Mouse (Mus musculus) CH12.LX (cell line): Measurements from ENCODE around the gene Fam69a. TPM values are rescaled to one million over a fixed set of nuclear protein-coding genes. Genes with fewer than 3 reads are reported as not detected.
A peak's percentile ranks its signal among the peaks of the same experiment; 100 is the strongest.

Source experiments
- DNase-seq: peaks from one replicate; pipeline ENCODE4 v3.0.0-alpha.2; 2013; ENCODE audit errors: extremely low read depth
- H3K27ac ChIP-seq: 2 replicates; pipeline ENCODE4 v1.5.1; 2012; ENCODE audit warnings: low read depth, mild to moderate bottlenecking, control low read depth, moderate library complexity; ENCODE audit not compliant: insufficient read depth
- H3K27me3 ChIP-seq: replicated peaks from 2 replicates; pipeline ENCODE3; 2012; ENCODE audit warnings: inconsistent platforms
- H3K36me3 ChIP-seq, 2 experiments: replicated peaks in 1 of 2; 2 replicates each; pipeline versions ENCODE3 to v1.6.1; 2012; ENCODE audit warnings: inconsistent platforms in 1 of 2, low read length in 1 of 2, mild to moderate bottlenecking in 1 of 2, mixed read lengths in 1 of 2, moderate library complexity in 1 of 2; ENCODE audit not compliant: control insufficient read depth in 1 of 2, insufficient read depth in 1 of 2
- H3K4me1 ChIP-seq, 2 experiments: 2 replicates each; pipeline ENCODE4 v1.6.1; 2012; ENCODE audit warnings: inconsistent platforms in 1 of 2, moderate library complexity in 1 of 2; ENCODE audit not compliant: insufficient read depth in 2 of 2, control insufficient read depth in 1 of 2
- H3K4me2 ChIP-seq: 2 replicates; pipeline ENCODE4 v1.6.1; 2012; ENCODE audit warnings: low read depth, mild to moderate bottlenecking, control low read depth; ENCODE audit not compliant: poor library complexity, insufficient read depth, severe bottlenecking
- H3K4me3 ChIP-seq, 3 experiments: fragments of 150-350 bp in 1 of 3; sonication (generic) in 1 of 3; replicated peaks in 1 of 3; 2 replicates each; pipeline versions ENCODE3 to v1.5.1; 2011 to 2012; ENCODE audit warnings: low read depth in 2 of 3, low read length in 2 of 3, mild to moderate bottlenecking in 2 of 3, moderate library complexity in 2 of 3, control low read depth in 1 of 3, improper control_type of control experiment in 1 of 3, inconsistent platforms in 1 of 3, mixed read lengths in 1 of 3; ENCODE audit not compliant: poor library complexity in 1 of 3
- H3K79me2 ChIP-seq: replicated peaks from 2 replicates; pipeline ENCODE4 v1.6.1; 2012; ENCODE audit warnings: mild to moderate bottlenecking, moderate library complexity; ENCODE audit not compliant: control insufficient read depth, poor library complexity, insufficient read depth, severe bottlenecking; ENCODE audit errors: extremely low read depth
- H3K9ac ChIP-seq: 2 replicates; pipeline ENCODE4 v1.6.1; 2012; ENCODE audit warnings: low read depth, mild to moderate bottlenecking, control low read depth, moderate library complexity; ENCODE audit not compliant: insufficient read depth
- H3K9me3 ChIP-seq: replicated peaks from 2 replicates; pipeline ENCODE3; 2012; ENCODE audit warnings: low read length, inconsistent platforms, mixed read lengths
- BHLHE40 ChIP-seq: IDR thresholded peaks from 2 replicates; pipeline ENCODE4 v1.6.1; 2011; ENCODE audit warnings: mild to moderate bottlenecking, low read depth, low read length, improper control_type of control experiment
- CHD1 ChIP-seq: IDR thresholded peaks from 2 replicates; pipeline ENCODE4 v1.6.1; 2012; ENCODE audit warnings: low read depth, low read length, improper control_type of control experiment, inconsistent platforms
- CHD2 ChIP-seq: IDR thresholded peaks from 2 replicates; pipeline ENCODE4 v1.6.1; 2011; ENCODE audit warnings: low read length, improper control_type of control experiment
- CTCF ChIP-seq, 2 experiments: IDR thresholded peaks in 1 of 2; conservative IDR thresholded peaks in 1 of 2; 2 replicates each; pipeline ENCODE4 v1.5.1; 2011 to 2012; ENCODE audit warnings: low read depth in 2 of 2, low read length in 2 of 2, improper control_type of control experiment in 1 of 2, inconsistent platforms in 1 of 2, mild to moderate bottlenecking in 1 of 2, moderate library complexity in 1 of 2
- E2F4 ChIP-seq: IDR thresholded peaks from 2 replicates; pipeline ENCODE4 v1.6.1; 2011; ENCODE audit warnings: low read depth, low read length, improper control_type of control experiment; ENCODE audit not compliant: insufficient replicate concordance
- ELF1 ChIP-seq: IDR thresholded peaks from 2 replicates; pipeline ENCODE4 v1.6.1; 2014; ENCODE audit warnings: low read depth, mild to moderate bottlenecking, inconsistent platforms, low read length, improper control_type of control experiment
- EP300 ChIP-seq: IDR thresholded peaks from 2 replicates; pipeline ENCODE4 v1.6.1; 2011; ENCODE audit warnings: low read length, improper control_type of control experiment
- ETS1 ChIP-seq: conservative IDR thresholded peaks from 2 replicates; pipeline ENCODE4 v1.6.1; 2012; ENCODE audit warnings: low read depth, mild to moderate bottlenecking, inconsistent platforms, low read length, improper control_type of control experiment, moderate library complexity
- GABPA ChIP-seq: IDR thresholded peaks from 2 replicates; pipeline ENCODE4 v1.6.1; 2012; ENCODE audit warnings: low read depth, low read length, improper control_type of control experiment, inconsistent platforms; ENCODE audit not compliant: insufficient replicate concordance
- HCFC1 ChIP-seq: IDR thresholded peaks from 2 replicates; pipeline ENCODE4 v1.6.1; 2012; ENCODE audit warnings: low read depth, mild to moderate bottlenecking, inconsistent platforms, low read length, improper control_type of control experiment
- IRF4 ChIP-seq: IDR thresholded peaks from 2 replicates; pipeline ENCODE4 v1.6.1; 2014; ENCODE audit warnings: low read depth, mild to moderate bottlenecking, inconsistent platforms, low read length, improper control_type of control experiment
- JUN ChIP-seq: IDR thresholded peaks from 2 replicates; pipeline ENCODE4 v1.6.1; 2011; ENCODE audit warnings: low read depth, mild to moderate bottlenecking, low read length, improper control_type of control experiment, moderate library complexity; ENCODE audit not compliant: insufficient read depth
- JUND ChIP-seq: conservative IDR thresholded peaks from 2 replicates; pipeline ENCODE4 v1.6.1; 2011; ENCODE audit warnings: low read depth, low read length, improper control_type of control experiment
- KAT2A ChIP-seq: IDR thresholded peaks from 2 replicates; pipeline ENCODE4 v1.6.1; 2012; ENCODE audit warnings: low read length, improper control_type of control experiment, inconsistent platforms; ENCODE audit not compliant: insufficient replicate concordance
- MAFK ChIP-seq: IDR thresholded peaks from 2 replicates; pipeline ENCODE4 v1.6.1; 2011; ENCODE audit warnings: low read length, improper control_type of control experiment; ENCODE audit not compliant: insufficient replicate concordance
- MAX ChIP-seq: IDR thresholded peaks from 2 replicates; pipeline ENCODE4 v1.6.1; 2011; ENCODE audit warnings: low read length, improper control_type of control experiment
- MAZ ChIP-seq: IDR thresholded peaks from 2 replicates; pipeline ENCODE4 v1.6.1; 2012; ENCODE audit warnings: low read depth, mild to moderate bottlenecking, inconsistent platforms, low read length, improper control_type of control experiment, moderate library complexity
- MEF2A ChIP-seq: IDR thresholded peaks from 2 replicates; pipeline ENCODE4 v1.6.1; 2014; ENCODE audit warnings: low read depth, mild to moderate bottlenecking, inconsistent platforms, low read length, improper control_type of control experiment, borderline replicate concordance
- MXI1 ChIP-seq: IDR thresholded peaks from 2 replicates; pipeline ENCODE4 v1.6.1; 2011; ENCODE audit warnings: mild to moderate bottlenecking, low read depth, low read length, improper control_type of control experiment
- MYC ChIP-seq: IDR thresholded peaks from 2 replicates; pipeline ENCODE4 v1.6.1; 2011; ENCODE audit warnings: low read depth, mild to moderate bottlenecking, improper control_type of control experiment, low read length
- NELFE ChIP-seq: IDR thresholded peaks from 2 replicates; pipeline ENCODE4 v1.6.1; 2011; ENCODE audit warnings: low read depth, low read length, improper control_type of control experiment
- NRF1 ChIP-seq: IDR thresholded peaks from 2 replicates; pipeline ENCODE4 v1.6.1; 2014; ENCODE audit warnings: low read depth, mild to moderate bottlenecking, inconsistent platforms, low read length, improper control_type of control experiment, moderate library complexity
- PAX5 ChIP-seq: IDR thresholded peaks from 2 replicates; pipeline ENCODE4 v1.6.1; 2012; ENCODE audit warnings: low read length, inconsistent platforms, mixed read lengths
- POLR2A ChIP-seq: IDR thresholded peaks from 2 replicates; pipeline ENCODE4 v1.6.1; 2011; ENCODE audit warnings: low read depth, mild to moderate bottlenecking, improper control_type of control experiment, low read length
- POLR2AphosphoS2 ChIP-seq: IDR thresholded peaks from 2 replicates; pipeline ENCODE4 v1.6.1; 2011; ENCODE audit warnings: low read depth, low read length, improper control_type of control experiment
- RAD21 ChIP-seq: IDR thresholded peaks from 2 replicates; pipeline ENCODE4 v1.6.1; 2011; ENCODE audit warnings: low read depth, mild to moderate bottlenecking, low read length, improper control_type of control experiment, moderate library complexity
- RCOR1 ChIP-seq: conservative IDR thresholded peaks from 2 replicates; pipeline ENCODE4 v1.6.1; 2012; ENCODE audit warnings: low read depth, mild to moderate bottlenecking, inconsistent platforms, low read length, improper control_type of control experiment
- SIN3A ChIP-seq: IDR thresholded peaks from 2 replicates; pipeline ENCODE4 v1.6.1; 2012; ENCODE audit warnings: low read length, improper control_type of control experiment, inconsistent platforms
- SMC3 ChIP-seq: IDR thresholded peaks from 2 replicates; pipeline ENCODE4 v1.6.1; 2011; ENCODE audit warnings: low read depth, low read length, improper control_type of control experiment
- TBP ChIP-seq: conservative IDR thresholded peaks from 2 replicates; pipeline ENCODE4 v1.6.1; 2011; ENCODE audit warnings: low read depth, low read length, improper control_type of control experiment
- TCF12 ChIP-seq: IDR thresholded peaks from 2 replicates; pipeline ENCODE4 v1.6.1; 2014; ENCODE audit warnings: low read depth, mild to moderate bottlenecking, inconsistent platforms, low read length, improper control_type of control experiment
- UBTF ChIP-seq: IDR thresholded peaks from 2 replicates; pipeline ENCODE4 v1.6.1; 2012; ENCODE audit warnings: low read depth, mild to moderate bottlenecking, inconsistent platforms, low read length, improper control_type of control experiment, moderate library complexity
- USF1 ChIP-seq: IDR thresholded peaks from 2 replicates; pipeline ENCODE4 v1.6.1; 2014; ENCODE audit warnings: low read depth, mild to moderate bottlenecking, inconsistent platforms, low read length, improper control_type of control experiment
- USF2 ChIP-seq: conservative IDR thresholded peaks from 2 replicates; pipeline ENCODE4 v1.6.1; 2011; ENCODE audit warnings: low read depth, low read length, improper control_type of control experiment
- ZC3H11A ChIP-seq: IDR thresholded peaks from 2 replicates; pipeline ENCODE4 v1.6.1; 2012; ENCODE audit warnings: low read depth, mild to moderate bottlenecking, inconsistent platforms, low read length, improper control_type of control experiment
- ZKSCAN1 ChIP-seq: IDR thresholded peaks from 2 replicates; pipeline ENCODE4 v1.6.1; 2012; ENCODE audit warnings: low read depth, inconsistent platforms, low read length, improper control_type of control experiment, borderline replicate concordance
- ZMIZ1 ChIP-seq: IDR thresholded peaks from 2 replicates; pipeline ENCODE4 v1.6.1; 2012; ENCODE audit warnings: low read depth, mild to moderate bottlenecking, inconsistent platforms, low read length, improper control_type of control experiment
- ZNF384 ChIP-seq: IDR thresholded peaks from 2 replicates; pipeline ENCODE4 v1.6.1; 2012; ENCODE audit warnings: low read depth, low read length, improper control_type of control experiment, inconsistent platforms
- dilution Hi-C: fragments of 300-500 bp; cut with MboI; formaldehyde crosslinking; loops from 2 replicates; pipeline ENCODE4 v1.14.3; 2020; ENCODE audit warnings: low sequenced_read_pairs; ENCODE audit not compliant: extremely low pct_unique_long_range_greater_than_20kb, extremely low pct_ligation_motif_present
- in situ Hi-C: fragments of 300-500 bp; cut with MboI; formaldehyde crosslinking; loops from 3 replicates; pipeline ENCODE4 v1.14.3; 2019; ENCODE audit warnings: low sequenced_read_pairs, low pct_ligation_motif_present, low pct_unique_long_range_greater_than_20kb, mixed read lengths
- polyA plus RNA-seq: library from polyadenylated mRNA; unstranded; fragments of >175 nt; gene quantifications from 2 replicates; pipeline ENCODE4 v1.2.1, GENCODE M21; 2012; ENCODE audit warnings: low read depth; ENCODE audit not compliant: insufficient read length
- total RNA-seq, 2 experiments: library from RNA; depleted of rRNA; stranded (reverse); fragments of 300-350 nt in 1 of 2; fragments of >200 nt in 1 of 2; gene quantifications; 2 replicates each; pipeline ENCODE4 v1.2.3; 2012 to 2014

Gene Fam69a
- total and polyA plus RNA-seq, 3 experiments: 4.2 to 14.2 (median 6.5) TPM

DNA sequence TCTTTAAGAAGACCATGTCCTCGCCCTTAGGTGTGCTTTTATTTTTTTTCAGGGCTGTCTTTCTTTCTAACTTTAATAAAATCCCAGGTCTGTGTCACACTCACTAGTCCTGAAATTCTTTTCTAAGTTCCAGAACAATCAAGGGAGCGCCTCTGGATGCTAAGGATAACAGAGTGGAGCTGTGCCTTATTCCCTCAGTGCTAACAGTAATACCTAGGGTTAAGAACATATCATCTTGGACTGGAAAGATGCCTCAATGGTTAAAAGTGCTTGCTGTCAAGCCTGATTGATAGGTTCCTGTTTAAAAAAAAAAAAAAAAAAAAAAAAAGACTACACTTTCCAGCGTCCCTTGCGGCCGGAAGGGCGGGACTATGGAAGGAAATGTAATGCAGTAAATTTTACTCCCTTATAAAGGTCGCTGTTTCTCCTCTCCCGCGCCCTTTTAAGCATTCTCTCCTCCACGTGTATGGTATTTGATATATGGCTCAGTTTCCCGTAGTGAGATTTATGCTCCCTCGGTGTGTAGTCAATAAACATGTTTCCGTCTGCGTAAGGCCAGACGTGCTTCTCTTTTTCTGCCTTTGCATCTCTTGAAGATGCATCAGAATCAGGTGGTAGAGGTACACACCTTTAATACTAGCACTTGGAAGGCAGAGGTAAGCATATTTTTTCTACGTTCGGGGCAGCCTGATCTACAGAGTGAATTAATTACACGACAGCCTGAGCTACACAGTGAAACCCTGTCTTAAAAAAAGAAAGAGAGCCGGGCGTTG is 14.1 kb upstream of the Fam69a start:
- Histone ChIP-seq H3K27me3 (no peaks in the 10 kb centered on the region), H3K4me2 (peak overlapping the region; percentile 97), H3K9me3 (no peaks in the 10 kb centered on the region), H3K9ac (peak overlapping the region; percentile 41), H3K36me3 (no peaks in the 10 kb centered on the region), H3K79me2 (no peaks in the 10 kb centered on the region), H3K4me1 (peaks cover 0 to 13% of the 10 kb centered on the region in 2 experiments; a peak in 2 of 4 replicates), H3K4me3 (peak overlapping the region; percentile 62 to 85 (median 72)), H3K27ac (no peak overlapping the region)
- dilution Hi-C loops: no loop called here
- in situ Hi-C loops: no loop called here
- TF ChIP-seq ZC3H11A (no peak), MEF2A (0 out of 2 replicates have a peak, but pooled peaks have one; percentile 34), ETS1 (peak; percentile 30; the same call in 1 of the 2 replicates), GABPA (peak; percentile 43; the same call in 1 of the 2 replicates), ZMIZ1 (peak; percentile 77), HCFC1 (peak; percentile 100), TCF12 (peak; percentile 71), CHD1 (no peak), MAX (peak; percentile 93), UBTF (no peak; the same call in 1 of the 2 replicates), CTCF (conservative IDR thresholded peaks at IDR 0.05 in 1 of 2, IDR thresholded peaks at IDR 0.05 in 1 of 2; ENCODE audit: low read depth in 2 of 2, low read length in 2 of 2) (no peak), ZNF384 (peak; percentile 100), EP300 (peak; percentile 33; the same call in 1 of the 2 replicates), MAFK (no peak), NELFE (peak; percentile 93), SIN3A (peak; percentile 90), TBP (peak; percentile 96), KAT2A (peak; percentile 96), ELF1 (peak; percentile 76), MYC (peak; percentile 95), USF2 (no peak), USF1 (no peak), SMC3 (no peak), CHD2 (0 out of 2 replicates have a peak, but pooled peaks have one; percentile 47), RAD21 (no peak), RCOR1 (peak; percentile 40; the same call in 1 of the 2 replicates), IRF4 (peak; percentile 50; the same call in 1 of the 2 replicates), NRF1 (no peak), JUND (peak; percentile 40; the same call in 1 of the 2 replicates), PAX5 (no peak), MXI1 (peak; percentile 92), POLR2A (peak; percentile 84), JUN (no peak), ZKSCAN1 (no peak; the same call in 1 of the 2 replicates), E2F4 (peak; percentile 90; the same call in 1 of the 2 replicates), POLR2AphosphoS2 (peak; percentile 67; the same call in 1 of the 2 replicates), BHLHE40 (0 out of 2 replicates have a peak, but pooled peaks have one; percentile 10), MAZ (no peak)
- DNase-seq: peak; percentile 80
